Mouse (Mus musculus) embryonic facial prominence, embryonic 13.5 days (tissue): ENCODE data around the gene Myo1c. TPM values are rescaled to one million over a fixed set of nuclear protein-coding genes. Genes with fewer than 3 reads are reported as not detected.
"Not testable (repeated sequence)": the region's sequence is repeated elsewhere in the genome, so short reads cannot be mapped to it uniquely, and the experiment has no call there.

Source experiments
- ATAC-seq: fragments of 200-750 bp; cut with Nextera tagmentation; 2 replicates; pipeline ENCODE4 v1.8.0; 2017; ENCODE audit warnings: low read depth; ENCODE audit not compliant: insufficient number of reproducible peaks, insufficient read depth, low FRiP score, low TSS enrichment
- H3K27ac ChIP-seq: fragments of 300-500 bp; sonication (generic); 2 replicates; pipeline ENCODE4 v1.5.1; 2015; ENCODE audit warnings: moderate library complexity, mild to moderate bottlenecking, inconsistent platforms
- H3K27me3 ChIP-seq: fragments of 300-500 bp; sonication (generic); 2 replicates; pipeline ENCODE4 v1.6.1; 2015; ENCODE audit warnings: mild to moderate bottlenecking, inconsistent platforms
- H3K36me3 ChIP-seq: fragments of 300-500 bp; sonication (generic); 2 replicates; pipeline ENCODE4 v1.6.1; 2015; ENCODE audit warnings: mild to moderate bottlenecking, inconsistent platforms
- H3K4me1 ChIP-seq: fragments of 300-500 bp; sonication (generic); 2 replicates; pipeline ENCODE4 v1.6.1; 2015; ENCODE audit warnings: inconsistent platforms
- H3K4me2 ChIP-seq: fragments of 300-500 bp; sonication (generic); 2 replicates; pipeline ENCODE4 v1.6.1; 2015; ENCODE audit warnings: moderate library complexity, mild to moderate bottlenecking, inconsistent platforms
- H3K4me3 ChIP-seq: fragments of 300-500 bp; sonication (generic); 2 replicates; pipeline ENCODE4 v1.5.1; 2015; ENCODE audit warnings: mild to moderate bottlenecking, inconsistent platforms
- H3K9ac ChIP-seq: fragments of 300-500 bp; sonication (generic); 2 replicates; pipeline ENCODE4 v1.6.1; 2015; ENCODE audit warnings: mild to moderate bottlenecking, inconsistent platforms
- H3K9me3 ChIP-seq: fragments of 300-500 bp; sonication (generic); 2 replicates; pipeline ENCODE4 v1.6.1; 2016; ENCODE audit warnings: inconsistent platforms
- WGBS: fragments of 180-500 bp; shearing (Covaris S2); methylation state at CpG from one replicate; pipeline ENCODE4 v1.1.7; 2015; ENCODE audit warnings: mixed read lengths; 5-methylcytosine and 5-hydroxymethylcytosine counted together
- polyA plus RNA-seq: library from polyadenylated mRNA; unstranded; fragments of >200 nt; fragmentation: Nextera tagmentation; extraction: Ambion mirVana; gene quantifications from 2 replicates; pipeline ENCODE4 v1.2.1, GENCODE M21; 2015

Gene Myo1c
- polyA plus RNA-seq, 1 experiment from 2014 or later, result 38.3 TPM

- 88% methylated on average over 5 of the region's 5 CpGs for WGBS
- Histone ChIP-seq H3K4me2 (no peak overlapping the region), H3K9ac (no peak overlapping the region), H3K9me3 (no peaks in the 10 kb centered on the region), H3K4me3 (no peak overlapping the region), H3K27ac (no peak overlapping the region), H3K36me3 (peaks cover 58% of the 10 kb centered on the region), H3K4me1 (no peaks in the 10 kb centered on the region), H3K27me3 (no peaks in the 10 kb centered on the region)
- ATAC-seq, result no peak
These were observed 43.3 kb downstream of the Myo1c start for GRCm38 (mm10) chr11:75693570-75693969.

GRCm38 (mm10) chr11:75697464-75697863 is 47.2 kb downstream of the Myo1c start:
- not testable (repeated sequence) for H3K27ac ChIP-seq, ATAC-seq, H3K9ac ChIP-seq, H3K4me1 ChIP-seq, H3K4me2 ChIP-seq, H3K4me3 ChIP-seq, H3K27me3 ChIP-seq, H3K9me3 ChIP-seq
- peaks cover 78% of the 10 kb centered on the region for H3K36me3 ChIP-seq
- WGBS, result 91% methylated on average over 3 of the region's 3 CpGs

- WGBS, result 95% methylated on average over 5 of the region's 5 CpGs
These were observed 50.3 kb downstream of the Myo1c start for GRCm38 (mm10) chr11:75700557-75700956.

GRCm38 (mm10) chr11:75702761-75703160 is 52.5 kb downstream of the Myo1c start:
- 92% methylated on average over 6 of the region's 6 CpGs for WGBS
- H3K4me1 ChIP-seq, result no peaks in the 10 kb centered on the region
- peaks cover 84% of the 10 kb centered on the region for H3K36me3 ChIP-seq
- H3K27ac ChIP-seq, result no peak overlapping the region
- H3K9ac ChIP-seq, result no peak overlapping the region
- H3K27me3 ChIP-seq, result no peaks in the 10 kb centered on the region
- no peak overlapping the region for H3K4me3 ChIP-seq
- H3K9me3 ChIP-seq, result 0 out of 2 replicates have a peak, but pooled peaks cover 2% of the 10 kb centered on the region
- ATAC-seq, result no peak
- no peak overlapping the region for H3K4me2 ChIP-seq

More at GRCm38 (mm10) chr11:75700557-75700956, 50.3 kb downstream of the Myo1c start:
- no peak overlapping the region for H3K4me3 ChIP-seq
- no peaks in the 10 kb centered on the region for H3K9me3 ChIP-seq
- peaks cover 84% of the 10 kb centered on the region for H3K36me3 ChIP-seq
- H3K4me1 ChIP-seq, result no peaks in the 10 kb centered on the region
- ATAC-seq, result no peak
- H3K27ac ChIP-seq, result no peak overlapping the region
- H3K27me3 ChIP-seq, result no peaks in the 10 kb centered on the region
- H3K4me2 ChIP-seq, result no peak overlapping the region
- no peak overlapping the region for H3K9ac ChIP-seq

GRCm38 (mm10) chr11:75703748-75704147 is 53.4 kb downstream of the Myo1c start:
- no peak overlapping the region for H3K27ac ChIP-seq
- no peak overlapping the region for H3K4me3 ChIP-seq
- H3K27me3 ChIP-seq, result no peaks in the 10 kb centered on the region
- H3K9me3 ChIP-seq, result 0 out of 2 replicates have a peak, but pooled peaks cover 3% of the 10 kb centered on the region
- H3K4me1 ChIP-seq, result no peaks in the 10 kb centered on the region
- ATAC-seq, result no peak
- no peak overlapping the region for H3K4me2 ChIP-seq
- 91% methylated on average over 2 of the region's 2 CpGs for WGBS
- no peak overlapping the region for H3K9ac ChIP-seq
- H3K36me3 ChIP-seq, result peaks cover 76% of the 10 kb centered on the region

- Histone ChIP-seq H3K27ac (no peak overlapping the region), H3K27me3 (no peaks in the 10 kb centered on the region), H3K4me2 (no peak overlapping the region), H3K9me3 (no peaks in the 10 kb centered on the region), H3K4me1 (no peaks in the 10 kb centered on the region), H3K9ac (no peak overlapping the region), H3K4me3 (no peak overlapping the region), H3K36me3 (no peaks in the 10 kb centered on the region)
- WGBS, result 96% methylated on average over 1 of the region's 1 CpGs
- no peak for ATAC-seq
These were observed 63.6 kb downstream of the Myo1c start for GRCm38 (mm10) chr11:75713949-75714348.

- Histone ChIP-seq H3K4me1 (no peaks in the 10 kb centered on the region), H3K27ac (no peak overlapping the region), H3K9me3 (no peaks in the 10 kb centered on the region; the same call in 1 of the 2 replicates), H3K36me3 (no peaks in the 10 kb centered on the region), H3K4me3 (no peak overlapping the region), H3K27me3 (no peaks in the 10 kb centered on the region), H3K9ac (no peak overlapping the region), H3K4me2 (peak overlapping the region; percentile 7; the same call in 1 of the 2 replicates)
- no peak for ATAC-seq
- WGBS, result 26% methylated on average over 12 of the region's 12 CpGs
These were observed 65.3 kb downstream of the Myo1c start for GRCm38 (mm10) chr11:75715556-75715955.

- WGBS, result 78% methylated on average over 8 of the region's 8 CpGs
These were observed 66.5 kb downstream of the Myo1c start for GRCm38 (mm10) chr11:75716661-75717325.

GRCm38 (mm10) chr11:75722339-75722738 is 72.0 kb downstream of the Myo1c start:
- Histone ChIP-seq H3K9ac (no peak overlapping the region), H3K4me3 (no peak overlapping the region), H3K4me1 (no peaks in the 10 kb centered on the region), H3K27me3 (no peaks in the 10 kb centered on the region), H3K9me3 (peaks cover 8% of the 10 kb centered on the region), H3K4me2 (no peak overlapping the region), H3K36me3 (no peaks in the 10 kb centered on the region), H3K27ac (no peak overlapping the region)
- no peak for ATAC-seq
- WGBS, result 50% methylated on average over 4 of the region's 4 CpGs

More at GRCm38 (mm10) chr11:75716661-75717325, 66.5 kb downstream of the Myo1c start:
- Histone ChIP-seq H3K27me3 (no peaks in the 10 kb centered on the region), H3K27ac (no peak overlapping the region), H3K9ac (no peak overlapping the region), H3K9me3 (peaks cover 8% of the 10 kb centered on the region), H3K4me3 (no peak overlapping the region), H3K4me2 (no peak overlapping the region), H3K4me1 (no peaks in the 10 kb centered on the region), H3K36me3 (no peaks in the 10 kb centered on the region)
- no peak for ATAC-seq

Other genes with a start within 250 kb of the Myo1c start
- 259 and 277 TPM in 2 replicates for gene Serpinf1, start 227.8 kb upstream of the Myo1c start, polyA plus RNA-seq
- gene Serpinf2, start 210.9 kb upstream of the Myo1c start, polyA plus RNA-seq, result 0.13 and 6.7 TPM in 2 replicates
- 5.3 and 7.1 TPM in 2 replicates for gene Wdr81, start 195.8 kb upstream of the Myo1c start, polyA plus RNA-seq
- 37.9 and 38.9 TPM in 2 replicates for gene Tlcd2, start 188.8 kb upstream of the Myo1c start, polyA plus RNA-seq
- 62.5 and 63.1 TPM in 2 replicates for gene Prpf8, start 163.7 kb upstream of the Myo1c start, polyA plus RNA-seq
- gene Rilp, start 140.4 kb upstream of the Myo1c start, polyA plus RNA-seq, result 0.41 TPM in 1 of 2 replicates, not detected in the other
- 5.0 and 6.0 TPM in 2 replicates for gene Scarf1, start 137.0 kb upstream of the Myo1c start, polyA plus RNA-seq
- 3.6 and 4.5 TPM in 2 replicates for gene Slc43a2, start 118.8 kb upstream of the Myo1c start, polyA plus RNA-seq
- 66.2 and 74.4 TPM in 2 replicates for gene Pitpna, start 62.4 kb upstream of the Myo1c start, polyA plus RNA-seq
- 23.2 and 26.2 TPM in 2 replicates for gene Inpp5k, start 19.5 kb upstream of the Myo1c start, polyA plus RNA-seq
- gene Crk, start 28.8 kb downstream of the Myo1c start, polyA plus RNA-seq, result 123 and 136 TPM in 2 replicates
- 959 and 992 TPM in 2 replicates for gene Ywhae, start 82.4 kb downstream of the Myo1c start, polyA plus RNA-seq
- gene Doc2b, start 145.5 kb downstream of the Myo1c start, polyA plus RNA-seq, result 2.5 TPM in 2 replicates